ENCODE assay signal across 21 mouse cellular contexts in the genomic region with DNA sequence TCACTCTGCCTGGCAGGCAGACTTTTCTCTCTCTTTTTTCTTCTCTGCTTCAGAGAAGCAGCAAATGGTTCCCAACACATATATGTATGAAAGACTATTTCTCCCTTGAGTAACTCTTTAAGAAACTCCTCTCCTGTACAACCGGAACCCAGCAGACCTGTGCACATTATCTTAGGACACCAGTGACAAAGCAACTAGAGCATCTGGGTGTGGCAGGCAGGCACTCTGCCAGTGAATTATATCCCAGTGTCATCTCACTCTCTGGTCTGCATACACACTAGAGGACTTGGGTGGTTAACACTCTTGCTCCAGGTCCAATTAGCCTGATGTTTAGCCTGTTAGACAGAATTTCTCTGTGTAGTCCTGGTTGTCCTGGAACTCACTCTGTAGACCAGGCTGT. TPM values are rescaled to one million over a fixed set of nuclear protein-coding genes. Genes with fewer than 3 reads are reported as not detected.
DNase-seq lines count a peak whose midpoint lies in the region; ATAC-seq and TF ChIP-seq lines count a peak whose summit lies in the region.
"Had no signal": no experiment of that assay in that cellular context is flagged by ENCODE, and none has a peak within 500 bp of the region (broad histone marks: within the 10 kb centered on the region; RNA-seq: fewer than 3 reads in every experiment).

No protein-coding gene starts in this region.

- no peaks in the 10 kb centered on the region for H3K36me3 ChIP-seq in liver, postnatal 0 days (replicated peaks; ENCODE audit: insufficient read depth, low read length)
- H3K36me3 ChIP-seq in liver, embryonic 11.5 days (ENCODE audit: control insufficient read depth, insufficient read depth, low read length) = no peaks in the 10 kb centered on the region
- H3K36me3 ChIP-seq: heart, embryonic 10.5 days; heart, embryonic 13.5 days had no signal

- no peak overlapping the region for H3K4me2 ChIP-seq in liver, postnatal 0 days (ENCODE audit: low read depth, low read length)
- H3K4me2 ChIP-seq in liver, embryonic 11.5 days = no peak overlapping the region
- H3K4me2 ChIP-seq: forebrain, embryonic 13.5 days; heart, embryonic 13.5 days; hindbrain, embryonic 14.5 days had no signal

- no peak for TF ChIP-seq EP300 in liver, postnatal 0 days (IDR thresholded peaks at IDR 0.05; ENCODE audit: low read depth)

- no peak overlapping the region for H3K9ac ChIP-seq in liver, postnatal 0 days (replicated peaks)
- H3K9ac ChIP-seq in liver, embryonic 11.5 days (ENCODE audit: low read depth, low read length) = no peak overlapping the region
- H3K9ac ChIP-seq: forebrain, embryonic 13.5 days; heart, embryonic 13.5 days; hindbrain, embryonic 14.5 days had no signal

- peak; percentile 65 for ATAC-seq in liver, postnatal 0 days
- ATAC-seq in liver, embryonic 11.5 days (replicated peaks; ENCODE audit: low FRiP score) = no peak
- peak; percentile 86 for ATAC-seq in erythroblast, adult 5-6 weeks (replicated peaks; ENCODE audit: low FRiP score, poor library complexity, severe bottlenecking)
- ATAC-seq in megakaryocyte-erythroid progenitor cell, adult 5-6 weeks (replicated peaks; ENCODE audit: low FRiP score, low TSS enrichment, poor library complexity, severe bottlenecking) = peak; percentile 82
- ATAC-seq: forebrain, embryonic 13.5 days; forebrain, embryonic 16.5 days; hindbrain, postnatal 0 days; inflammation-experienced regulatory T-cells, adult 6 months had no signal

- no peaks in the 10 kb centered on the region for H3K27me3 ChIP-seq in liver, postnatal 0 days (ENCODE audit: insufficient read depth, low read length)
- no peaks in the 10 kb centered on the region for H3K27me3 ChIP-seq in liver, embryonic 11.5 days (replicated peaks; ENCODE audit: control insufficient read depth, insufficient read depth, low read length)
- H3K27me3 ChIP-seq: forebrain, embryonic 13.5 days; heart, embryonic 13.5 days had no signal

- no peak for TF ChIP-seq CTCF in liver, postnatal 0 days (IDR thresholded peaks at IDR 0.05; ENCODE audit: low read depth)

- no peak overlapping the region for H3K27ac ChIP-seq in liver, postnatal 0 days (ENCODE audit: low read depth)
- no peak overlapping the region for H3K27ac ChIP-seq in liver, embryonic 11.5 days (ENCODE audit: low read depth, low read length)
- H3K27ac ChIP-seq: forebrain, embryonic 13.5 days; heart, adult 2 months; heart, embryonic 10.5 days; heart, embryonic 13.5 days; hindbrain, embryonic 14.5 days; hindbrain, postnatal 0 days had no signal

- H3K4me3 ChIP-seq in liver, postnatal 0 days (ENCODE audit: low read depth, low read length) = no peak overlapping the region
- H3K4me3 ChIP-seq in liver, embryonic 11.5 days (ENCODE audit: low read depth, low read length) = no peak overlapping the region
- H3K4me3 ChIP-seq: forebrain, embryonic 13.5 days; heart, adult 2 months; heart, embryonic 10.5 days; heart, embryonic 13.5 days had no signal

- peak; percentile 29 for DNase-seq in liver, postnatal 0 days
- DNase-seq in liver, embryonic 11.5 days (ENCODE audit: low spot score) = no peak
- no peak for DNase-seq in right cerebral cortex, postnatal 36 days (ENCODE audit: low spot score in 2 of 2)
- no peak for DNase-seq in cerebellum, adult 11-12 months
- DNase-seq: cerebellum, adult 11 months; cerebellum, adult 8-10 months; cerebellum, postnatal 10 days; gastrocnemius, postnatal 10 days; gastrocnemius, postnatal 36 days; heart, adult 2 months; heart, postnatal 14 days; heart, postnatal 4 days had no signal

- WGBS in liver, postnatal 0 days (ENCODE audit: insufficient replicate concordance) = 64% methylated on average over 1 of the region's 1 CpGs
- 51% methylated on average over 1 of the region's 1 CpGs for WGBS in liver, embryonic 11.5 days

- H3K9me3 ChIP-seq in liver, postnatal 0 days (ENCODE audit: low read length) = no peaks in the 10 kb centered on the region
- H3K9me3 ChIP-seq in liver, embryonic 11.5 days (ENCODE audit: control insufficient read depth, low read length) = no peaks in the 10 kb centered on the region
- H3K9me3 ChIP-seq: forebrain, embryonic 13.5 days; heart, embryonic 10.5 days; heart, embryonic 13.5 days had no signal

- no peaks in the 10 kb centered on the region for H3K4me1 ChIP-seq in liver, postnatal 0 days (ENCODE audit: insufficient read depth)
- H3K4me1 ChIP-seq in liver, embryonic 11.5 days (replicated peaks; ENCODE audit: control insufficient read depth, insufficient read depth, low read length) = no peaks in the 10 kb centered on the region; the same call in 1 of the 2 replicates
- H3K4me1 ChIP-seq: forebrain, embryonic 13.5 days; heart, embryonic 10.5 days; heart, embryonic 13.5 days had no signal

RNA-seq across cellular contexts. Expression of a gene that starts 9.6 kb away (rescaled TPM):
- 10.7 and 11.9 TPM in 2 replicates for polyA plus RNA-seq in liver, postnatal 0 days (2015; fragmentation: Nextera tagmentation; extraction: Ambion mirVana)
- 36.8 and 45.0 TPM in 2 replicates for polyA plus RNA-seq in liver, embryonic 11.5 days (2014; fragmentation: Nextera tagmentation; extraction: Ambion mirVana)
- 17.9 and 24.5 TPM in 2 replicates for total RNA-seq in erythroblast, adult 5-6 weeks (2015; ENCODE audit: low replicate concordance)
- 33.1 and 39.3 TPM in 2 replicates for total RNA-seq in erythroblast, adult 5-6 weeks (2017; ENCODE audit: low replicate concordance)
- total RNA-seq in megakaryocyte-erythroid progenitor cell, adult 5-6 weeks (2014; fragmentation: Nextera tagmentation) = 96.2 and 126 TPM in 2 replicates
- 252 and 297 TPM in 2 replicates for total RNA-seq in megakaryocyte-erythroid progenitor cell, adult 5-6 weeks (2017)

RNA-seq across cellular contexts. Expression of a gene that starts 21.8 kb away (rescaled TPM):
- polyA plus RNA-seq in liver, postnatal 0 days (2015; fragmentation: Nextera tagmentation; extraction: Ambion mirVana) = 26.9 and 27.7 TPM in 2 replicates
- 65.0 and 72.6 TPM in 2 replicates for polyA plus RNA-seq in liver, embryonic 11.5 days (2014; fragmentation: Nextera tagmentation; extraction: Ambion mirVana)
- total RNA-seq in erythroblast, adult 5-6 weeks (2015; ENCODE audit: low replicate concordance) = 10.7 and 14.2 TPM in 2 replicates
- 19.3 and 25.2 TPM in 2 replicates for total RNA-seq in erythroblast, adult 5-6 weeks (2017; ENCODE audit: low replicate concordance)
- 42.8 and 47.7 TPM in 2 replicates for total RNA-seq in megakaryocyte-erythroid progenitor cell, adult 5-6 weeks (2014; fragmentation: Nextera tagmentation)
- total RNA-seq in megakaryocyte-erythroid progenitor cell, adult 5-6 weeks (2017) = 42.9 and 59.7 TPM in 2 replicates

RNA-seq across cellular contexts. Expression of a gene that starts 48.2 kb away (rescaled TPM):
- 8.0 and 8.9 TPM in 2 replicates for polyA plus RNA-seq in liver, postnatal 0 days (2015; fragmentation: Nextera tagmentation; extraction: Ambion mirVana)
- polyA plus RNA-seq in liver, embryonic 11.5 days (2014; fragmentation: Nextera tagmentation; extraction: Ambion mirVana) = 21.8 and 26.7 TPM in 2 replicates
- 54.6 and 55.8 TPM in 2 replicates for total RNA-seq in erythroblast, adult 5-6 weeks (2015; ENCODE audit: low replicate concordance)
- total RNA-seq in erythroblast, adult 5-6 weeks (2017; ENCODE audit: low replicate concordance) = 19.8 and 26.3 TPM in 2 replicates
- 46.2 and 48.5 TPM in 2 replicates for total RNA-seq in megakaryocyte-erythroid progenitor cell, adult 5-6 weeks (2014; fragmentation: Nextera tagmentation)
- 41.6 and 54.4 TPM in 2 replicates for total RNA-seq in megakaryocyte-erythroid progenitor cell, adult 5-6 weeks (2017)

RNA-seq across cellular contexts. Expression of a gene that starts 52.5 kb away (rescaled TPM):
- polyA plus RNA-seq in liver, postnatal 0 days (2015; fragmentation: Nextera tagmentation; extraction: Ambion mirVana) = 4.1 and 5.2 TPM in 2 replicates
- polyA plus RNA-seq in liver, embryonic 11.5 days (2014; fragmentation: Nextera tagmentation; extraction: Ambion mirVana) = 16.8 and 19.5 TPM in 2 replicates
- total RNA-seq in erythroblast, adult 5-6 weeks (2015; ENCODE audit: low replicate concordance) = 16.1 and 22.1 TPM in 2 replicates
- total RNA-seq in erythroblast, adult 5-6 weeks (2017; ENCODE audit: low replicate concordance) = 14.6 and 16.7 TPM in 2 replicates
- 18.8 and 25.7 TPM in 2 replicates for total RNA-seq in megakaryocyte-erythroid progenitor cell, adult 5-6 weeks (2014; fragmentation: Nextera tagmentation)
- total RNA-seq in megakaryocyte-erythroid progenitor cell, adult 5-6 weeks (2017) = 30.1 and 47.0 TPM in 2 replicates
